Mouse (Mus musculus) bone marrow macrophage, adult 2 months (primary cell): ENCODE results near the gene Gm10645.

Experiments
- CTCF ChIP-seq: IDR thresholded peaks from 2 replicates; pipeline ENCODE4 v1.5.1; 2012; ENCODE audit warnings: low read depth, mild to moderate bottlenecking, low read length, moderate library complexity
- POLR2A ChIP-seq: IDR thresholded peaks from 2 replicates; pipeline ENCODE4 v1.6.1; 2012; ENCODE audit warnings: mild to moderate bottlenecking, low read depth, low read length, borderline replicate concordance

GRCm38 (mm10) chr8:83176785-83177184, 10.8 kb upstream of the Gm10645 start:
- no peak for TF ChIP-seq CTCF
- TF ChIP-seq POLR2A = no peak
